In the genomic region with DNA sequence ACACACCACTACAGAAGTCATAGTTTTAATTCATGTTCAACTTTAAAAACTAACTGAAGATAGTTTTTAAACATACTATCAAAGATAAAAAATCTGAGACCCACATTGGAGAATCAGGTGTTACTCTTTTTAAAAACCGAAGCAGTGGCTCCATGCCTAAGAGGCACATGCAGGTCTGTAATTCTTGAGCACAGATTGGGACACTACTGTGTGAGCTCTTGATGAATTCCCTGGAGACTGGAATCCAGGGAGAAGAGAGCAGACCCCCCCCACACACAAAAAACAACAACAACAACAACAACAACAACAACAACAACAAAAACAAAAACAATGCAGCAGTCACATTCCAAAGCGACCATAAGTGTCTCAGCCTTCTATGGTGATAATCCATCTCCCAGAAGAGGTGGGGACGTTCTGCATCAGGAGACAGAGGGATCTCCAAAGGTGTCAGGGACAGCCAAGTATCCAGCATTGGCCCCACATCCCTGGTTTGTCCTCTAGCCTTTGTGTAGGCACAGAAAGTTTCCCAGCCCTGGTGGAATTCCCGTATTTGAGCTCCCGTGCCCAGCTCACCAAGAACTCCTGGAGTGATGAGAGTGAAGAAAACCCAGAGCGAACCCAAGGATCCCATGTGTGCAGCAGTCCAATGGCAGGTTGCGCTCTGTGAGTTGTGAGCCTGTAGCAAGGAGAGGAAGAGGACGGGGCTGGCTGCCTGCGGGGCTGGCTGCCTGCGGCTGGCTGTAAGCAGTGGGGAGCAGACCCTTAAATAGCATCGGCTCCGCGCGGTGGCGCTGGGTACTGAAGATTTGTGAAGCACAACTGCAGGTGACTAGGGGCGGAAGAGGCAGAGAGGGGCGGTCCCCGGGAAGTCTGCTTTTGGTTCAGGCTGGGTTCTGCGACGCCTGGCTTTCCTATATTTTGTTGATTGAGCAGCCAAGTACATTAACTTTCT, we compare ENCODE assay signal across 9 mouse cellular contexts. TPM values are rescaled to one million over a fixed set of nuclear protein-coding genes. Genes with fewer than 3 reads are reported as not detected.
A peak's percentile ranks its signal among the peaks of the same experiment; 100 is the strongest.
DNase-seq lines count a peak whose midpoint lies in the region; ATAC-seq and TF ChIP-seq lines count a peak whose summit lies in the region.
"Had no signal": no experiment of that assay in that cellular context is flagged by ENCODE, and none has a peak within 500 bp of the region (broad histone marks: within the 10 kb centered on the region; RNA-seq: fewer than 3 reads in every experiment).

Gene Cr2, minus strand, starts transcription at position 737 of the 952 bp plus-strand sequence.

- peak; percentile 100 for ATAC-seq in forebrain, embryonic 16.5 days
- peak; percentile 100 for ATAC-seq in hematopoietic stem cell, adult 5-6 weeks (replicated peaks in 1 of 2; ENCODE audit: insufficient read depth in 1 of 2, low FRiP score in 2 of 2, low TSS enrichment in 1 of 2, low read depth in 1 of 2, poor library complexity in 2 of 2, severe bottlenecking in 2 of 2)
- ATAC-seq in lung, embryonic 14.5 days (ENCODE audit: insufficient read depth), result peak; percentile 99
- peak; percentile 100 for ATAC-seq in neutrophil, adult 5-6 weeks (ENCODE audit: extremely low read depth, insufficient number of reproducible peaks, low FRiP score, poor library complexity, severe bottlenecking)

- no peak for TF ChIP-seq POLR2A in CH12.LX (IDR thresholded peaks at IDR 0.05; ENCODE audit: low read depth, low read length)

- 7% methylated on average over 20 of the region's 20 CpGs for WGBS in forebrain, embryonic 16.5 days
- WGBS in lung, embryonic 14.5 days, result 6% methylated on average over 20 of the region's 20 CpGs

- in situ Hi-C loops in CH12.LX (cut with MboI; ENCODE audit: low pct_ligation_motif_present, low pct_unique_long_range_greater_than_20kb, low sequenced_read_pairs), result no loop called here

- H3K9ac ChIP-seq in CH12.LX (ENCODE audit: insufficient read depth, low read depth), result no peak within 1 kb of the TSS
- H3K9ac ChIP-seq in forebrain, embryonic 16.5 days (replicated peaks; ENCODE audit: low read depth, low read length), result peak within 1 kb of the TSS; percentile 50
- 0 out of 2 replicates have a peak within 1 kb of the TSS, but pooled peaks have one; percentile 22 for H3K9ac ChIP-seq in lung, embryonic 14.5 days

- TF ChIP-seq RAD21 in CH12.LX (IDR thresholded peaks at IDR 0.05; ENCODE audit: low read depth, low read length), result peak; percentile 62

- H3K27me3 ChIP-seq in CH12.LX (replicated peaks), result no peaks in the 10 kb centered on the region
- H3K27me3 ChIP-seq in forebrain, embryonic 16.5 days (replicated peaks; ENCODE audit: control insufficient read depth, insufficient read depth, low read length), result no peaks in the 10 kb centered on the region
- H3K27me3 ChIP-seq in lung, embryonic 14.5 days (ENCODE audit: insufficient read depth, low read length), result no peaks in the 10 kb centered on the region

- TF ChIP-seq EP300 in CH12.LX (IDR thresholded peaks at IDR 0.05; ENCODE audit: low read length), result no peak

- H3K79me2 ChIP-seq in CH12.LX (replicated peaks; ENCODE audit: control insufficient read depth, extremely low read depth, insufficient read depth, poor library complexity, severe bottlenecking), result no peaks in the 10 kb centered on the region

- no peaks in the 10 kb centered on the region for H3K36me3 ChIP-seq in CH12.LX (replicated peaks in 1 of 2; ENCODE audit: control insufficient read depth in 1 of 2, insufficient read depth in 1 of 2, low read length in 1 of 2)
- H3K36me3 ChIP-seq in forebrain, embryonic 16.5 days (ENCODE audit: control insufficient read depth, insufficient read depth), result no peaks in the 10 kb centered on the region
- no peaks in the 10 kb centered on the region for H3K36me3 ChIP-seq in lung, embryonic 14.5 days (ENCODE audit: insufficient read depth)

- peak; percentile 88 for DNase-seq in CH12.LX (ENCODE audit: extremely low read depth)
- peak; percentile 39 to 47 for DNase-seq in layer of hippocampus, adult 2 months (ENCODE audit: low spot score in 2 of 2)
- DNase-seq in lung, embryonic 14.5 days, result peak; percentile 81
- DNase-seq in testis, postnatal 14 days (ENCODE audit: low spot score), result peak; percentile 31

- peak within 1 kb of the TSS; percentile 25 for H3K4me2 ChIP-seq in CH12.LX (ENCODE audit: insufficient read depth, low read depth, poor library complexity, severe bottlenecking)
- peak within 1 kb of the TSS; percentile 69 for H3K4me2 ChIP-seq in forebrain, embryonic 16.5 days (ENCODE audit: low read length)
- H3K4me2 ChIP-seq in lung, embryonic 14.5 days, result peak within 1 kb of the TSS; percentile 52

- H3K27ac ChIP-seq in CH12.LX (ENCODE audit: insufficient read depth, low read depth), result no peak within 1 kb of the TSS
- no peak within 1 kb of the TSS for H3K27ac ChIP-seq in brown adipose tissue, adult 24 weeks (replicated peaks; ENCODE audit: low read depth, low read length)
- no peak within 1 kb of the TSS for H3K27ac ChIP-seq in forebrain, embryonic 16.5 days (ENCODE audit: low read length)
- no peak within 1 kb of the TSS for H3K27ac ChIP-seq in layer of hippocampus, adult 2 months
- H3K27ac ChIP-seq in lung, embryonic 14.5 days (ENCODE audit: low read depth), result no peak within 1 kb of the TSS

- TF ChIP-seq CTCF in CH12.LX (conservative IDR thresholded peaks at IDR 0.05 in 1 of 2, IDR thresholded peaks at IDR 0.05 in 1 of 2; ENCODE audit: low read depth in 2 of 2, low read length in 2 of 2), result peak in 1 of 2 experiments; percentile 66; a peak in 2 of 4 replicates
- TF ChIP-seq CTCF in layer of hippocampus, adult 2 months (conservative IDR thresholded peaks at IDR 0.05), result peak; percentile 67
- peak; percentile 50 for TF ChIP-seq CTCF in lung, embryonic 14.5 days (IDR thresholded peaks at IDR 0.05; ENCODE audit: low read depth)

- H3K4me3 ChIP-seq in CH12.LX (replicated peaks in 1 of 3; ENCODE audit: low read depth in 2 of 3, low read length in 2 of 3, poor library complexity in 1 of 3), result peak within 1 kb of the TSS in 2 of 3 experiments; percentile 23 to 25
- H3K4me3 ChIP-seq in brown adipose tissue, adult 24 weeks (ENCODE audit: insufficient read depth, low read depth, low read length), result peak within 1 kb of the TSS; percentile 40
- H3K4me3 ChIP-seq in forebrain, embryonic 16.5 days (replicated peaks; ENCODE audit: low read length), result peak within 1 kb of the TSS; percentile 32
- peak within 1 kb of the TSS; percentile 17 for H3K4me3 ChIP-seq in layer of hippocampus, adult 2 months
- H3K4me3 ChIP-seq in lung, embryonic 14.5 days (ENCODE audit: low read depth, low read length), result 0 out of 2 replicates have a peak within 1 kb of the TSS, but pooled peaks have one; percentile 6
- H3K4me3 ChIP-seq: erythroblast, embryonic 14.5 days had no signal

- no peaks in the 10 kb centered on the region for H3K9me3 ChIP-seq in CH12.LX (replicated peaks; ENCODE audit: low read length)
- H3K9me3 ChIP-seq in forebrain, embryonic 16.5 days (ENCODE audit: control insufficient read depth, low read length), result no peaks in the 10 kb centered on the region
- H3K9me3 ChIP-seq in lung, embryonic 14.5 days (ENCODE audit: low read depth, low read length), result no peaks in the 10 kb centered on the region

- dilution Hi-C loops in CH12.LX (cut with MboI; ENCODE audit: extremely low pct_ligation_motif_present, extremely low pct_unique_long_range_greater_than_20kb, low sequenced_read_pairs), result no loop called here

- peaks cover 0 to 11% of the 10 kb centered on the region in 2 experiments; a peak in 2 of 4 replicates for H3K4me1 ChIP-seq in CH12.LX (ENCODE audit: control insufficient read depth in 1 of 2, insufficient read depth in 2 of 2)
- no peaks in the 10 kb centered on the region; the same call in none of the 2 replicates for H3K4me1 ChIP-seq in brown adipose tissue, adult 24 weeks (ENCODE audit: control insufficient read depth, insufficient read depth, insufficient read length, low read length)
- H3K4me1 ChIP-seq in forebrain, embryonic 16.5 days (replicated peaks; ENCODE audit: control insufficient read depth, insufficient read depth, low read length), result 0 out of 2 replicates have a peak, but pooled peaks cover 2% of the 10 kb centered on the region
- no peaks in the 10 kb centered on the region for H3K4me1 ChIP-seq in lung, embryonic 14.5 days (ENCODE audit: insufficient read depth)

TF ChIP-seq in CH12.LX, 34 proteins besides CTCF, POLR2A, EP300 and RAD21:
- TF ChIP-seq ELF1 (IDR thresholded peaks at IDR 0.05; ENCODE audit: low read depth, low read length) (peak; percentile 78), SIN3A (IDR thresholded peaks at IDR 0.05; ENCODE audit: low read length) (0 out of 2 replicates have a peak, but pooled peaks have one; percentile 35), KAT2A (IDR thresholded peaks at IDR 0.05; ENCODE audit: insufficient replicate concordance, low read length) (no peak), BHLHE40 (IDR thresholded peaks at IDR 0.05; ENCODE audit: low read depth, low read length) (peak; percentile 87), MXI1 (IDR thresholded peaks at IDR 0.05; ENCODE audit: low read depth, low read length) (no peak), MEF2A (IDR thresholded peaks at IDR 0.05; ENCODE audit: borderline replicate concordance, low read depth, low read length) (peak; percentile 81; the same call in 1 of the 2 replicates), SMC3 (IDR thresholded peaks at IDR 0.05; ENCODE audit: low read depth, low read length) (peak; percentile 58), IRF4 (IDR thresholded peaks at IDR 0.05; ENCODE audit: low read depth, low read length) (peak; percentile 37; the same call in 1 of the 2 replicates), JUND (conservative IDR thresholded peaks at IDR 0.05; ENCODE audit: low read depth, low read length) (no peak), HCFC1 (IDR thresholded peaks at IDR 0.05; ENCODE audit: low read depth, low read length) (peak; percentile 24; the same call in 1 of the 2 replicates), CHD1 (IDR thresholded peaks at IDR 0.05; ENCODE audit: low read depth, low read length) (no peak)

RNA-seq across cellular contexts. Expression of gene Cr2, which starts in this region (rescaled TPM):
- total RNA-seq in CH12.LX (2012; rRNA removed), result 0.08 and 0.17 TPM in 2 replicates
- 0.51 and 0.62 TPM in 2 replicates for total RNA-seq in CH12.LX (2014; rRNA removed)
- polyA plus RNA-seq in CH12.LX (2012; ENCODE audit: insufficient read length, low read depth), result 0.97 and 3.0 TPM in 2 replicates
- not detected in 2 replicates for polyA plus RNA-seq in brown adipose tissue, adult 24 weeks (2012; ENCODE audit: insufficient read depth, insufficient read length, missing spikeins)
- 0.53 and 1.2 TPM in 2 replicates for polyA plus RNA-seq in forebrain, embryonic 16.5 days (2015; fragmentation: Nextera tagmentation; extraction: Ambion mirVana)
- 3.4 TPM in 1 of 2 replicates, not detected in the other for total RNA-seq in hematopoietic stem cell, adult 5-6 weeks (2017)
- 1 to 10 TPM in 1 of 2 experiments, under 1 TPM in 1; 0.23 to 1.1 TPM for total RNA-seq in layer of hippocampus, adult 2 months (2021)
- 0.20 and 0.39 TPM in 2 replicates for polyA plus RNA-seq in lung, embryonic 14.5 days (2014; fragmentation: Nextera tagmentation; extraction: Ambion mirVana)
- total RNA-seq in neutrophil, adult 5-6 weeks (2017), result 165 and 190 TPM in 2 replicates
- polyA plus RNA-seq: erythroblast, embryonic 14.5 days had no signal

Comparison
In these comparisons a context has a peak if more than half of its experiments do, and no peak if none do; other contexts are left out.
1. RNA of gene Cr2 (total RNA-seq): 165 to 190 TPM in neutrophil, adult 5-6 weeks; 0.23 to 1.1 TPM in layer of hippocampus, adult 2 months, 0.08 to 0.62 TPM in CH12.LX and 3.4 TPM in hematopoietic stem cell, adult 5-6 weeks; every median in the first group is over 10 times any median in the second.
2. Peak in DNase-seq, ATAC-seq, H3K4me3 ChIP-seq, H3K9ac ChIP-seq and H3K4me2 ChIP-seq in lung, embryonic 14.5 days; RNA of the gene not detected or under 1 TPM.
3. DNase-seq: peak in every context shown above with its lines; median percentile 88 in CH12.LX; 81 in lung, embryonic 14.5 days; 43 in layer of hippocampus, adult 2 months; 31 in testis, postnatal 14 days.
4. Peak in every context shown above with its lines, with median percentiles within 50 percentile points of each other: H3K4me2 ChIP-seq, H3K4me3 ChIP-seq and ATAC-seq.